Mouse (Mus musculus) C2C12 (cell line): Measurements from ENCODE around the gene Pard3b.

Experiments
- CTCF ChIP-seq: IDR thresholded peaks from one replicate; pipeline ENCODE4 v1.5.1; 2011; ENCODE audit not compliant: control insufficient read depth, insufficient read depth, insufficient read length
- MAX ChIP-seq: IDR thresholded peaks from one replicate; pipeline ENCODE4 v1.6.1; 2011; ENCODE audit warnings: mild to moderate bottlenecking, control low read depth
- USF1 ChIP-seq: IDR thresholded peaks from one replicate; pipeline ENCODE4 v1.6.1; 2011; ENCODE audit warnings: low read depth, mild to moderate bottlenecking, control low read depth, moderate library complexity

DNA sequence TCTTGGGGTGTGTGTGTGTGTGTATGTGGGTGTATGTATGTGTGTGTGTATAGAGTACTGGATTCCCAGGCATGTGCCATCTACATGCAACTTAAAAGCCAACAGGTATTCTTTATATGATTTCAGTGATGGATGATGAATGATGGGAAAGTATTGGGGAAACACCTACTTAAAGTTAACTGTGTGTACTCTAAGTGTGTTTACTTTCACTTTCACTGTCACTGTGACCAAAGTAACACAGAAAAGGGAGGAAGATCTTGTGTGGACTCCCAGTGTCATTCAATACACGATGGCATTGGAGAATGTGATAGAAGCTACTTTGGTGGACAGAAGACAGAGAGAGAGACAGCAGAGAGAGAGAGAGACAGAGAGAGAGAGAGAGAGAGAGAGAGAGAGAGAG lies 613.8 kb downstream of the Pard3b start:
- TF ChIP-seq USF1 = no peak
- TF ChIP-seq CTCF = no peak
- no peak for TF ChIP-seq MAX
